In genomic region chr14:57052713-57053112, GRCm38 (mm10) we compare ENCODE assay signal across 30 mouse cellular contexts. TPM values are rescaled to one million over a fixed set of nuclear protein-coding genes. Genes with fewer than 3 reads are reported as not detected.
"Had no signal": no experiment of that assay in that cellular context is flagged by ENCODE, and none has a peak within 500 bp of the region (broad histone marks: within the 10 kb centered on the region; RNA-seq: fewer than 3 reads in every experiment).

No protein-coding gene starts in this region.

- H3K9me3 ChIP-seq: embryonic facial prominence, embryonic 10.5 days; embryonic facial prominence, embryonic 12.5 days; embryonic facial prominence, embryonic 13.5 days; embryonic facial prominence, embryonic 15.5 days; forebrain, embryonic 10.5 days; forebrain, embryonic 12.5 days; forebrain, embryonic 13.5 days; forebrain, embryonic 15.5 days; heart, embryonic 10.5 days had no signal

- H3K36me3 ChIP-seq: embryonic facial prominence, embryonic 10.5 days; embryonic facial prominence, embryonic 12.5 days; embryonic facial prominence, embryonic 13.5 days; embryonic facial prominence, embryonic 15.5 days; forebrain, embryonic 10.5 days; forebrain, embryonic 12.5 days; forebrain, embryonic 15.5 days; heart, embryonic 10.5 days had no signal

- ATAC-seq: forebrain, embryonic 13.5 days; forebrain, embryonic 15.5 days; forebrain, embryonic 16.5 days; forebrain, postnatal 0 days had no signal

- H3K9ac ChIP-seq: embryonic facial prominence, embryonic 12.5 days; embryonic facial prominence, embryonic 13.5 days; embryonic facial prominence, embryonic 15.5 days; forebrain, embryonic 12.5 days; forebrain, embryonic 13.5 days; forebrain, embryonic 15.5 days; forebrain, postnatal 0 days had no signal

- H3K4me3 ChIP-seq: embryonic facial prominence, embryonic 10.5 days; embryonic facial prominence, embryonic 12.5 days; embryonic facial prominence, embryonic 13.5 days; embryonic facial prominence, embryonic 15.5 days; erythroblast, embryonic 14.5 days; forebrain, embryonic 10.5 days; forebrain, embryonic 12.5 days; forebrain, embryonic 13.5 days; forebrain, embryonic 15.5 days; gastrocnemius, adult 2 months; heart, adult 2 months; heart, embryonic 10.5 days had no signal

- H3K27ac ChIP-seq: embryonic facial prominence, embryonic 10.5 days; embryonic facial prominence, embryonic 12.5 days; embryonic facial prominence, embryonic 13.5 days; embryonic facial prominence, embryonic 15.5 days; forebrain, embryonic 10.5 days; forebrain, embryonic 12.5 days; forebrain, embryonic 13.5 days; forebrain, embryonic 15.5 days; gastrocnemius, adult 2 months; heart, adult 2 months; heart, embryonic 10.5 days had no signal

- DNase-seq: cerebellum, adult 9-10 months; cerebellum, adult 9-11 months; cerebellum, postnatal 10 days; cerebellum, postnatal 14 days; cerebellum, postnatal 25 days; cerebellum, postnatal 36 days; embryo, embryonic 11 days; forebrain, postnatal 0 days; gastrocnemius, adult 2 months; gastrocnemius, postnatal 10 days; gastrocnemius, postnatal 14 days; gastrocnemius, postnatal 25 days; gastrocnemius, postnatal 36 days; heart, adult 18-20 months; heart, adult 2 months had no signal

- H3K4me2 ChIP-seq: embryonic facial prominence, embryonic 12.5 days; embryonic facial prominence, embryonic 13.5 days; embryonic facial prominence, embryonic 15.5 days; forebrain, embryonic 12.5 days; forebrain, embryonic 13.5 days; forebrain, embryonic 15.5 days had no signal

RNA-seq across cellular contexts. Expression of gene Gja3, which starts 5.2 kb away (rescaled TPM):
- total RNA-seq: common myeloid progenitor, adult 5-6 weeks; gastrocnemius, adult 18-20 months; granulocyte monocyte progenitor cell, adult 5-6 weeks had no signal
- polyA plus RNA-seq: erythroblast, embryonic 14.5 days; forebrain, embryonic 13.5 days had no signal

RNA-seq across cellular contexts. Expression of gene Gjb2, which starts 51.8 kb away (rescaled TPM):
- total RNA-seq: common myeloid progenitor, adult 5-6 weeks; granulocyte monocyte progenitor cell, adult 5-6 weeks; heart, adult 2 months; heart, adult 8-10 months had no signal
